Mouse (Mus musculus) myocyte (in vitro differentiated cells): ENCODE measurements around the gene 4930470P17Rik.

ENCODE experiments used
- CEBPB ChIP-seq: IDR thresholded peaks from 2 replicates; pipeline ENCODE4 v1.6.1; 2011; ENCODE audit warnings: mild to moderate bottlenecking, moderate library complexity; ENCODE audit not compliant: poor library complexity, insufficient read depth, severe bottlenecking
- MAX ChIP-seq: IDR thresholded peaks from one replicate; pipeline ENCODE4 v1.6.1; 2011; ENCODE audit warnings: low read depth, mild to moderate bottlenecking, control low read depth
- MYOG ChIP-seq, 3 experiments: IDR thresholded peaks; one replicate each; pipeline ENCODE4 v1.6.1; 2011; ENCODE audit warnings: control low read depth in 2 of 3, low read depth in 2 of 3, mild to moderate bottlenecking in 2 of 3; ENCODE audit not compliant: insufficient read length in 2 of 3, control insufficient read depth in 1 of 3, insufficient read depth in 1 of 3
- POLR2A ChIP-seq: IDR thresholded peaks from one replicate; pipeline ENCODE4 v1.6.1; 2011; ENCODE audit warnings: low read depth, mild to moderate bottlenecking, control low read depth, moderate library complexity; ENCODE audit not compliant: insufficient read length
- TCF12 ChIP-seq: IDR thresholded peaks from one replicate; pipeline ENCODE4 v1.6.1; 2011; ENCODE audit warnings: mild to moderate bottlenecking, control low read depth; ENCODE audit not compliant: poor library complexity, insufficient read depth, severe bottlenecking

DNA sequence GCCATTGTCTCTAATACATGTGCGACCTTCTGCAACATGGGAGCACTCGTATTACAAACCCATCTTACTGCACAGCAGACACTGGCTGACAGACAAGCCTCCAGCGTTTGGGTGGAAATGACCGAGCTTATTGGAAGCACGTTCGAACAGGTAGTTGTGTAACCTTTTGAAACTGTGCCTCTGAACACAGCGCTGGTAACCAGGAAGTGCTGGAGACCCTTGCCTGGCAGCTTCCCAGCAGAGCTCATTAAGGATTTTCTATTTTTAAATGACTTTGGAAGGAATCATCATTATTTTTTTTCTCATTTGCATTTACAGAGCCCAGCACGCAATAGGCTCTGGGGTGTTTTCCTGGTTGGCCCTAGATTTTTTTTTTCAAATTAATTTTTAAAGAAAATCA is 36.9 kb upstream of the 4930470P17Rik start:
- TF ChIP-seq POLR2A (no peak), TCF12 (no peak), MAX (no peak), CEBPB (no peak), MYOG (IDR thresholded peaks at IDR 0.05; ENCODE audit: control insufficient read depth in 1 of 3, insufficient read depth in 1 of 3, insufficient read length in 2 of 3, low read depth in 2 of 3) (no peak)
